Mouse (Mus musculus) right cerebral cortex, adult 2 months (tissue): Measurements from ENCODE around the gene Ms4a13.
"Not testable (repeated sequence)": the region's sequence is repeated elsewhere in the genome, so short reads cannot be mapped to it uniquely, and the experiment has no call there.

ENCODE experiments used
- DNase-seq, 2 experiments: peaks; one replicate each; pipeline ENCODE4 v3.0.0; 2021 to 2022; ENCODE audit warnings: low spot score in 2 of 2

Ms4a13 gene

DNA sequence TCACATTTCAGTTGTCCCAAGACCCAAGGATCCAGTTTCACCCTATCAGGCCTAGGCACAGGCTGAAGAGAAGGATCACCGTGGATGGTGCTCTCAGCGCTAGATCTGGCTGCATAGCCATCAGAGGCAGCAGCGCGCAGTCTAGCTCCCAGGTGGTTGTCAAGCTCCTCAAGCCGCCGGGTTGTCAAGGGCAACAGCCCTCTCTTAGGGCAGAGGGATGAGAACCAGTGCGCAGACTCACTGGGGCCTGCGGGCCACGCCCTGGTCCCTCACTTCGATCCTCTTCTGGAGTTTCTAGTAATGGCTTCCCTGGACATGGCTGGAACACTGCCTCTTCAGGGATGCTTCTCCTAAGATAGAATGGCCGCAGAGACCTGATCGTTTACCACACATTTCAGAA lies at the start of gene Ms4a13:
Ms4a13 (minus strand) TSS at position 192 of the 400 bp plus-strand sequence.
- DNase-seq, result no peak

DNA sequence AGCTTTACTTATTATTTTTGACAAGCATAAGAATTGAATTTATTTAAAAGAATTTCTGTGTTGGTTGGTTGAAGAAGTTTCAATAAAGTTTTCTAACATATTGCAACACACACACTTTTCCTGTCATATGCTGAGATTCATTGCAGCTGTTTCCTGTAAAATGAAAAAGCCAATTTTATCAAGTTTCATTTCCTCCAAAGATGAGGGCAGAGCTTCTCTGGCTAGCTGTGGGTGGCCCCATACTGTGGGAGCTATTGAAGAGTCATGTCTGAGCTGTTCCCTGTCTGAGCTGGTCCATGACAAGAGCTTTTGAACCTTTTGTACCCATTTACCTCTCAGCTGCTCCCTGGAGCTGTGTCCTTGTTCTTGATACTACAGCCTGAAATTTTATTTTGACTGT lies 47.7 kb upstream of the Ms4a13 start:
- no peak for DNase-seq

DNA sequence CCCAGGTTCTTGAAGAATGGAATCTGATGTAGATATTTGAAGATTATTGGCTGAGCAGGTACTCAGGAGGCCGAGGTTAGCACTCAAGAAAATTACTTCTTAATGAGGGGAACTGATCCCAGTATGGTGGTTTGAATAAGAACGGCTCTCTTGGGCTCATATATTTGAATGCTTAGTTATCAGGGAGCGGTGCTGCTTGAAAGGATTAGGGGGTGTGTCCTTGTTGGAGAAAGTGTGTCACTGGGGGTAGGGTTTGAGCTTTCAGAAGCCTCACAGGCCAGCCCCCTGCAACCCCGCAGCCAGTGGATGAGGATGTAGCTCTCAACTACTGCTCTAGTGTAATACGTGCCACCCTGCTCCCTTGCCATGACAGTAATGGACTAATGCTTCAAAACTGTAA lies 46.0 kb upstream of the Ms4a13 start:
- no peak for DNase-seq

DNA sequence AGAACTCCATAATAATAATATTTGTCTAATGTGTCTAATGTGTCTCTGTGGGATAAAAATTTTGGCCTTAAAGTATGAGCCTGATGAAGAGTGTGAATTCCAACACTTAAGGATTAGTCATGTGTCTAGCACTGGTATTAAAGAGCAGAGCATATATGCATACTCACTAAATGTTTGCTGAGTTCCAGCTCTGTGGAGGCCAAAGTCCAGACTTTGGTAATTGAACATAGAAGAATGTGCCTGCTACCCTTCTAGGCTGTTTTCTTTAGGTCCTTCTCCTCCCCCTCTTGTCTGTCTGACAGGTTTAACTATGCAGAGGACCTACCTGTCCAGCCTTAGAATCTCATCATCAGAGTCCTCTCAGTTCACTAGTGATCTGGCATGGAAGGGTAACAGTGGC lies 39.3 kb upstream of the Ms4a13 start:
- no peak for DNase-seq

DNA sequence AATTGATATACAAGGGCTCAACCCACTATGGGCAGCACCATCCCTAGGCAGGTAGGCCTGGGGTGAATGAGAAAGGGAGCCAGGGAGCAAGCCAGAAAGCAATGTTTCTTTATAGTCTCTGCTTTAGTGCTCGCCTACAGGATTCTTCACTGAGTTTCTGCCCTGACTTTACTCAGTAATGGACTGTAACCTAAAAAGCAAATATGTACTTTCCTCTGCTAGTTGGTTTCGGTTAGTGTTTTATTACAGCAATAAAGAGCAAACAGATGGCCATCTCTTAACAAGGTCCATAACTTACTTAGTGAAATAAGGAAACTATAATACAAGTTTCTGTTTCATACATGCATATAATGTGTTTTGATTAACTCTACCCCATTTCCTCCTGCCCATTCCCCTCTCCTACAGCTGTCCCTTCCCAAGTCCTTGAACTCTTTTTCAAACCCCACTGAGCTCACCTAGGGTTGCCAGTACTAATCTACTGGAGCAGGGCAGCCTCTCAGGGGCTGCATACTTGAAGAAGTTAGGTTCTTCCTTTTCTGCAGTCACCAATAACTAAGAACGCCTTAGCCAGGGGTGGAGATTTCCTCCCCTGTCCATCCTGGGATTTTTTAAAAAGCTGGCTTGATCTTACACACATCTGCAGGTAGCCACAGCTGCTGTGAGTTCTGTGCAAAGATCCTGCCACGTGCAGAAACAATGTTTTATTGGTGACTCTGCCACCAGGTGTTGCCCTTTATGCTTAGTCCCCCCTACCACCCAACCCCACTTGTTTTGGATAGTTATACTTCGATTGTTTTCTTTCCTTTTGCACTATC lies 38.6 kb upstream of the Ms4a13 start:
- DNase-seq, result no peak

DNA sequence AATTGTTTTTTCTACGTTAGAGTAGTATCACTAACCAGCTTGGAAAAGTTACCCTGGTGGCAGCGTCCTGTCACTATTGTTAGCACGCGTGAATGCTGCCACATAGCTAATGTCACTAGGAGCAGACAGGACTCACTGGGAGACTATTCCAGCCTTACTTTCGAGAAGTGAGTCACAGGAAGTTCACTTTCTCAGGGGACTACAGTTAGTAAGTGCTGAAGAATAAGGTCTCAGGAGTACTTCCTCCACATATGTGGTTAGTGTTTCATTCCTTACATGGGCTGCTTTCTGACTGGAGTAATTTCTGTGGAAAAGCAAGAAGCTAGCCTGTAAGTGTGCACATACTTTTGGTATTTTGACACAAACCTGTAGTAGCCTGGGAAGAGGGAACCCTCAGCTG lies 37.7 kb upstream of the Ms4a13 start:
- no peak for DNase-seq

DNA sequence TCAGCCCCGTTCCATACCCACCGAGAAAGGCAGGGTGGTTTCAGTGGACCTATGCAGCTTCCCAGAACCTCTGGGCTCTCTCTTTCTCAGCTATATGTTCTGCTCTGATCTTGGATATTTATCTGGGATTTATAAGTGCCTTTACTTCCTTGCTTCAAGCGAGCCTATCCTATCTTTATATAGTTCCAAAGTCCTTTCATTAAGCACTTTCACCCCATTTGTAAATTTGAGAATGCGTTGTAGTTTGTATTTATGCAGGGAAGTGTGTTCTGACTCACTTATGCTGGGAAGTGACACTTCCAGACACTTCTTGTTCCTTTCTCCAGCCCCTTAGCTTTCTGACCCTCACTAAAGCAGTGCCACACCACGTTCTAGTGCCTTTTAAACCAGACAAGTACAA lies 35.8 kb upstream of the Ms4a13 start, which contains the start of gene Ms4a12:
Ms4a12 (minus strand) TSS at position 101 of the 400 bp plus-strand sequence.
- no peak for DNase-seq

DNA sequence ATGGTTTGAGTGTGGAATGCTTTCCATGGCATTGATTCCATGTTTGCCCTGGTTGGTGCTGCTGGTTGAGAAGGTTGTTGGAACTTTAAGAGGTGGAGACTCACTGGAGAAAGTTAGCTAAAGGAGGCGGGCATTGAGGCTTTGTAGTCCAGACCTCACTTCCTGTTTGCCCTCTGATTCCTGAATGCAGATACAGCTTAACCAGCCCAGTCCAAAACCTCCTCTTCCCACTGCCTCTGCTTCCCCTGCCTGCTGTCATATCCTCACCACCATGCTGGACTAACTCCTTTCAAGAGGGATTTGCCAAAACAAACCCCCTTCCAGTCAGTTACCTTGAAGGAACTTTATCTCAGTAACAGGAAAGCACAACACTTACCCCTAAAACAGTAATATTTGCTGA lies 4.0 kb downstream of the Ms4a13 start:
- DNase-seq, result no peak

DNA sequence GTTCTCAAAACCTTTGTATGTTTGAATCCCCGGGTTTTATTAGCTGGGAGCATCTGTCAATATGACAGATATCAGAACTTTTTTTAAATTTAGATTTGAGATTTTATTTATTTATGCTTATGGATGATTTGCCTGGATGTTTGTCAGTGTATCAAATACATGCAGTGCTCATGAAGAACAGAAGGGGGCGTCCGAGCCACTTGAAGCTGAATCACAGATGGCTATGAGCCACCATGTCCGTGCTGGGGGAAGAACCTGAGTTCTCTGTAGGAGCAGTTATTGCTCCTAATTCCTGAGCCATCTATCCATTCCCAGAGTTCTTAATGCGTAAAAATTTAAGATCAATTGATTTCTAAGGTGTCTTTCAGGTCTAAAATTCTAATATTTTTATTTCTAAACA lies 12.4 kb downstream of the Ms4a13 start:
- peak in 1 of 2 experiments; percentile 3 for DNase-seq

DNA sequence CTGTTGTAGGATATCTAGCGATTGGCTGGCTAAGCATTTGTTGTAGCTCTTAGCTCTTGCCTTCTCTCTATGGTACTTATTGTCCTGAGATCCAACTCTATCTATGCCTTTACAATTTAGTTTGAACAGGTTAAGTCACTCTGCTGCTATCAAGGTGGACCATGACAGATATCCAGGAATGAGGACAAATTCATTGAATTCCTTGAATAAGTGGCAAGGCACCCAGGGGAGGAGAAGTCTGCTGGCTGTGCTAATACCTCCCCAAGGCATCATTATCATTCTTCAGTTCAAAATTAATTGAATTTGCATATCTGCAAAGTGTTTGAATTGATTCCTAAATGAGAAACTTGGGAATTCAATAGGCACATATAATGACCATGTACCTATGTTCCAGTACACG lies 19.1 kb downstream of the Ms4a13 start:
- no peak for DNase-seq

DNA sequence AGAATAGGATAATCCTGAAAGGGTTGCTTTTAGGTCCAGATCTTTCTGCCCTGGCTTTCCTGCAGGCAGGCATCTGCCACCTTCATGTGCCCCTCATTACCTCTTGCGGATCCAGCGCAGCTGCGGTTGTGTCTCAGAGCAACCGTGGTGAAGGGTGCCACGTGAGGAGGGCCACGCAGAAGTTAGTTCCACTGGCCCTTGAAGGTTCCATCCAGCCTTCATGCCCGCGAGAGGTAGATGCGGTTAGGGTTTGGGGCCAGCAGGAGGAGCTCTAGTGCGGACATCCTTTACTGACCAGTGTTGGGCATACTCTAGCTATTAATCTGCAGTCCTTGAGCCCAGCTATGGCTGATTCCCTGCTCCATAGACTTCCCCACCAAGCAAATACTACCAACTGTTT lies 31.4 kb downstream of the Ms4a13 start, which contains the start of gene 1700025F22Rik:
1700025F22Rik (minus strand) TSS at position 149 of the 400 bp plus-strand sequence.
- DNase-seq, result no peak

DNA sequence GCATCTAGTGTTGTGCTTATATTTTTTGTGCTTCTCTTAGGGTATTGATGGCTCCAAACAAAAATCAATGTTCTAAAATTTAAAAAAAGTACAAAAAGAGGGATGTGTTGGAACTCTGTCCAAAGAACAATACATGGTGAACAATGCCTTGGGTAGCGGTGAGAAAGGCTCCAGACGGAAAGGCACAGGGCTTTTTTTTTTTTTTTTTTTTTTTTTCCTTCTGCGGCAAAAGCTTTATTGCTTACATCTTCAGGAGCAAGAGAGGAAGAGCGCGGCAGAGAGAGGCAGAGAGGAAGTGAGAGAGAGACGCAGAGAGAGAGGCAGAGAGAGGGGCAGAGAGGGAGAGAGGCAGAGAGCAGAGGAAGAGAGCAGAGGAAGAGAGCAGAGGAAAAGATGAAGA lies 38.6 kb downstream of the Ms4a13 start:
- not testable (repeated sequence) for DNase-seq

DNA sequence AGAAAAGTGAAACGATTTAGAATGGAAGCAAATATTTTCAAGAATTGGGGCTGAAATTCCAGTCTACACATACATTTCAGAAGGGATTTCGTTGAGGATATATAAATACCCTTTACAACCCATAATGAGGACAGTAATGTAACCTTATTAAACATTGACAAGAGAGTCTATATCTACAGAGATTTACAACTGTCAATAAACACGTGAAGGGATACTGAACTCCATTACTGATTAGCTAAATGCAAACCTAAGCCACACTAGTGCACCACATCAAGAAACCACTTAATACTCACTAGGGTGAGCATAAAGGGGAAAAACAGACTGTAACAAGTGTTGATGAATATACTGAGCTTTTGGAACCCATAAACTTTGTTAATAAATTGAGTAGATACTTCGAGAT lies 61.2 kb downstream of the Ms4a13 start:
- DNase-seq, result no peak

DNA sequence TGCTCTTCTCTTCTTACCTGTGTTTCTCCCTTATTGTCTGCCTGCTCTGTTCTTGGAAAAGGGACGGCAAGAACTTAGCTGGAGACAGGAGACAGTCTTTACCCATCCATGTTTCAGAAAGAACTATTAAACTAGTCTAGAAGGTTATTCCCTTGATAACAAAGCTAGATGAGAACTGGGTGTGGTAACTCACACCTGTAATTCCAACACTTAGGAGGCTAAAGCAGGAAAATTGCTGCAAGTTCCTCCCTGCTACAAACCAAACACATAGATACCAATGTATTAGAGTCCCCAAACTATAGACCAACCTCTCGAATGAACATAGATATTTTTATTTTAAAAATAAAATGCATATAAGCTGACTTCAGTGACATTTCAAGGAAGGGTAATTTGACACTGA lies 61.7 kb downstream of the Ms4a13 start:
- no peak for DNase-seq

DNA sequence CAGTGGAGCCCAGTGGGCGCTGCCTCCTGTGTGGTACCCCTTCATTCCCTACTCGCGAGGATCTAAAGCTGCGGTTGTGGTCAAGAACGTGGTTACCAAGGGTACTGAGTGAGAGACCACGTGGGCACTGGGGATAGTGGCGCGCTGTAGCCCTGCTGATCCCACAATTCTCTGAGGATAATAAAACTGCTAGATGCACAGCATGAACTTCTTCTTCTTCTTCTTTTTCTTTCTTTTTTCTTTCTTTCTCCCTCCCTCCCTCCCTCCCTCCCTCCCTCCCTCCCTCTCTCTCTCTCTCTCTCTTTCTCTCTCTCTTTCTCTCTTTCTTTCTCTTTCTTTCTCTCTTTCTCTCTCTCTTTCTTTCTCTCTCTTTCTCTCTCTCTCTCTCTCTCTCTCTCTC lies 65.8 kb downstream of the Ms4a13 start, which contains the start of gene 1700017D01Rik:
1700017D01Rik (minus strand) TSS at position 101 of the 400 bp plus-strand sequence.
- not testable (repeated sequence) for DNase-seq

DNA sequence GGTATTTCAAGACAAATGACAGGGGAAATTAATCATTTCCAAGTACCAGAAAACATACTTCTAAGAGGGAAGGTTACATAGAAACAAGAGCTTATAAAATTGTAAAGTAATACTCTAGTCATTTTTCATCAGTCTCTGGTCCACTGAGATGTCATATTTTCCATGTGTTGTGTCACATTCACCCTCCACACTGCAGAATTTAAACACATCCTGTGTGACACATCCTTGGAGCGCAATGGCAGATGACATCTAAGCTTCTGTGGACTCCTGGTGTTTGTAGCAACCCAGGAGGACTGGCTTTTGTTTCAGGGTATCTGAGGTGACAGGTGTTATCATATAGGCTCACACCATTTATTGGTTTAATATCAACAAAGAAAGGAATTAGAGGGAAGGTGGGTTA lies 66.8 kb downstream of the Ms4a13 start:
- no peak for DNase-seq

DNA sequence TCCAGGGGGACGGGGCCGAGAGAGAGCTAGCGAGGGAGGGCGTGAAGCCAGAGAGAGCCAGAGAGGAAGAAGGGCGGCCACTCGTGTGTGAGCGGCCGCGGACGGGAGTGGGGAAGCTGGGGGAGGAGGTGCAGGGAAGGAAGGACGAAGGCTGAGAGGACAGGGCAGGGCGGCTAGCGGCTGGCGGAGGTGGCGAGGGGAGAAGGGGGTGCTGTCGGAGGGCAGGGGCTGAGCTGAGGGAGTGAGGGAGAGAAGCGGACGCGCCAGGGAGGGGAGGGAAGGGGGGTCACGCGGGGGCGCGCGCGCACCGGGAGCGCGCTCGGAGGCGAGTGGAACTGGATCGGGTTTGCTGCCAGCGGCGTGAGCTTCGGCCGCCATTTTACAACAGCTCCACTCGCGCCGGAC lies 75.5 kb downstream of the Ms4a13 start:
- peak; percentile 2 to 11 for DNase-seq
